In the genomic region with DNA sequence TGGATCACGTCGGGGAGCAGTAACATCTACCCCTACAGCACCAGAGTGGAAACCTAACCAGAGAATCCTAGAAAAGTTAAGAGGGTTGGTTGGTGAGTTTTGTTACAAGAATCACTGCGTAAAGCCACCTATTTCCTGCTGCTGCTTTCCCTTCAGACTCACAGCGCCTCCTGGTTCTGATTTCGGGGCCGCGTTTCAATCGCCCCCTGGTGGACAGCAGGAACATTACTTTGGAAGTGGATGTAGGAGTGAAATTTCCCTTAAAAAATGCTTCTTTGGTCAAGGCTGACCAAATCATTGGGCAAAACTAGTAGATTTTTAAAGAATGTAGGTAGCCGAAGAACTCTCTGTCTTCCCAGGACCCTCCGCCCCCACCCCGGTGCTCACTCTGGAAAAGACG, we compare ENCODE assay signal across 8 mouse cellular contexts.
DNase-seq lines count a peak whose midpoint lies in the region; ATAC-seq and TF ChIP-seq lines count a peak whose summit lies in the region.

No protein-coding gene starts in this region.

- intact Hi-C loops in heart, postnatal 36 days (cut with DNase I) = loop anchor here (2.0 to 10.0 kb wide), 4 partner anchors 162 to 975 kb away; no protein-coding TSS in a partner anchor

- H3K36me3 ChIP-seq in forebrain, embryonic 12.5 days (replicated peaks) = no peaks in the 10 kb centered on the region

- H3K4me1 ChIP-seq in forebrain, embryonic 12.5 days = peaks cover 4% of the 10 kb centered on the region; the same call in 1 of the 2 replicates

- H3K4me3 ChIP-seq in forebrain, embryonic 12.5 days (replicated peaks) = no peak overlapping the region

- CTCF ChIA-PET in Patski (lab: Charles Lee) = no interaction called here

- peak; percentile 81 for TF ChIP-seq CTCF in Patski (IDR thresholded peaks at IDR 0.05)

- WGBS in forebrain, embryonic 12.5 days = 24% methylated on average over 10 of the region's 12 CpGs

- H3K9me3 ChIP-seq in forebrain, embryonic 12.5 days = no peaks in the 10 kb centered on the region

- peak overlapping the region; percentile 31; the same call in 1 of the 2 replicates for H3K4me2 ChIP-seq in forebrain, embryonic 12.5 days

- in situ Hi-C loops in Patski (cut with MboI; ENCODE audit: low pct_unique_long_range_greater_than_20kb) = no loop called here

- no peak overlapping the region for H3K27ac ChIP-seq in forebrain, embryonic 12.5 days

- ATAC-seq in Patski = no peak
- 0 out of 2 replicates have a peak, but pooled peaks have one; percentile 39 for ATAC-seq in forebrain, embryonic 12.5 days (ENCODE audit: low FRiP score)
- peak; percentile 75 for ATAC-seq in megakaryocyte progenitor cell, adult 5-6 weeks (replicated peaks; ENCODE audit: poor library complexity)
- ATAC-seq in erythroblast, adult 5-6 weeks (replicated peaks; ENCODE audit: low FRiP score, poor library complexity, severe bottlenecking) = no peak

- POLR2A ChIA-PET in Patski (lab: Charles Lee) = no interaction called here

- H3K9ac ChIP-seq in forebrain, embryonic 12.5 days = no peak overlapping the region

- H3K27me3 ChIP-seq in Patski = no peaks in the 10 kb centered on the region
- H3K27me3 ChIP-seq in forebrain, embryonic 12.5 days = 0 out of 2 replicates have a peak, but pooled peaks cover 3% of the 10 kb centered on the region

- DNase-seq in Patski (ENCODE audit: low read depth, low spot score) = no peak
- DNase-seq in c-Kit-positive CD71-positive TER-119-positive erythroid progenitor cells, embryonic 14.5 days (ENCODE audit: low spot score) = peak; percentile 11
- peak; percentile 66 to 70 for DNase-seq in heart, postnatal 36 days
- peak; percentile 28 to 70 for DNase-seq in layer of hippocampus, postnatal 25 days (ENCODE audit: extremely low spot score in 1 of 2, low spot score in 1 of 2)
- peak; percentile 66 to 71 for DNase-seq in right cerebral cortex, adult 2 months (ENCODE audit: low spot score in 2 of 2)

Comparison
In these comparisons a context has a peak if more than half of its experiments do, and no peak if none do; other contexts are left out.
1. ATAC-seq: peak in forebrain, embryonic 12.5 days (single experiment) and megakaryocyte progenitor cell, adult 5-6 weeks (single experiment); none in Patski (single experiment) and erythroblast, adult 5-6 weeks (single experiment).